Mouse (Mus musculus) T-helper 1 cell (primary cell): ENCODE measurements around the gene Gpd2.

Source experiments
- in situ Hi-C: fragments of 300-600 bp; cut with MboI, MseI; formaldehyde crosslinking; loops from one replicate; pipeline ENCODE4 v1.15.1; 2025; ENCODE audit warnings: high pct_unique_total_duplicates

Gpd2 gene

DNA sequence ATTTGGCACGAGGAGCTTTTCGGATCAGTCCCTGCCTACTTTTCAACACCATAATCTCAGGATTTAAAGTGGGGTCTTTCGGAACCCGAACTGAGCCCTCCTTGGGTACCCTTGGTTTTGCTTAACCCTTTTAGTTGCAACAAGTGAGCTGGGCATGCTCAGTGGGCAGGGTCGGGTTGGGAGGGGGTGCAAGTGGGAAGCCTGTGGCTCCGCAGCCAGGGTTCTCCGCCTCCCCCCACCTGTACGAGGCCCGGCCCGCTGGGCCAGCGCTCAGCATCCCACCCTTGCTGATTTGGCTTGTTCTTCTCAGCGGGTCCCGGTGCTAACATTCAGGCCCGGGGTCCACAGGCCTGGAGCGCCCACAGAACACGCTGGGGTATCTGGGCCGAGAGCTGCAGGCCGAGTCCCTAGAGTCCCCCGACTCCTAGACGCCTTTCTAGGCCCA, at the start of gene Gpd2:
Gene Gpd2, plus strand, starts transcription at position 161 of the 445 bp plus-strand sequence.
- in situ Hi-C loops = loop anchor here (5.0 kb wide), 1 partner anchor 55 kb away; no protein-coding TSS in a partner anchor

- in situ Hi-C loops = no loop called here
Observed at GRCm38 (mm10) chr2:57188237-57188636, 49.2 kb upstream of the Gpd2 start.

DNA sequence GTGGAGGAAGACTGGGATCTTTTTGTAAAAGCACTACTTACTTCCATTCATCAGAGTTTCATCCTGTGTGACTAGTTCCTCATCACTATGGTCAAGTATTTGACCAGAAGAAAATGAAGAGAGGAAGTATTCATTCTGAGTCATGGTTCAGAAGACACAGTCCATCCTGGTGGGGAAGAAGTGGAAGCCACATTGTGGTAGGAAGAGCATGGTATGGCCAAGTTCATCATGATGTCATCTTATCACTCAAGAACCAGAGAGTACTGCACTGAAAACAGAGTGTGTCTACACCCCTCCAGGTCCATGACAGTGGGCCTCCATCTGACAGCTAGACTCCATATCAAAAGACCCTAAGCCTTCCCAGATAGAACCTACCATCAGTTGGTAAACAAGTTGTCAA, 46.6 kb upstream of the Gpd2 start:
- in situ Hi-C loops = no loop called here

- in situ Hi-C loops = no loop called here
Observed at GRCm38 (mm10) chr2:57199046-57199445, 38.4 kb upstream of the Gpd2 start.

DNA sequence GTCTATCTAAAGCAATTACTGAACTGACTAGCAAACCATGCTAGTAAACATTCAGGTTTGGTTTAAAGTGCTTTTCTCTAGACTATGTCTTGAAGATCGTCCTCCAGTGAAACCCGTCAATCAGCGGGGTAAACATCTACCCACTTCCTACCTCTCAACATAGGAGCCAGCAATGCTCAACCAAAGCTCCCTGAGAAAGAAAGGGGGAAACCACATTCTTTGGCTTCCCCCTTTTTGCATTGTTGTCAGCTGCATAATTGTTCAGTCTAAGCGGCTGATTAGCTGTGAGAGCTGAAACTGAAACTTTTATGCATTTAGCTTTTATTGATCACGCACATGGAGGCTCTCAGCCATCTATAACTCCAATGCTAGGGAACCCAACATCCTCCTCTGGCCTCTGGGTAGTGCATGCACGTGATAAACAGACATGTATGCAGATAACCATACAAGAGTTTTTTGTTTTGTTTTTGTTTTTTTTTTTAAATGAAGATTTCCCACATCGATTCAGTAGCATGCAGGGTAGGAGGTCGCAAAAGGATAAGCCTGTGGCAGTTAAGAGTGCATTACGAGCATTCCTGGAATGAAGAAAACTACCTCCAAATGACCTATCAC, 28.9 kb upstream of the Gpd2 start:
- in situ Hi-C loops = no loop called here

GRCm38 (mm10) chr2:57211049-57212001, 26.1 kb upstream of the Gpd2 start:
- in situ Hi-C loops = no loop called here

DNA sequence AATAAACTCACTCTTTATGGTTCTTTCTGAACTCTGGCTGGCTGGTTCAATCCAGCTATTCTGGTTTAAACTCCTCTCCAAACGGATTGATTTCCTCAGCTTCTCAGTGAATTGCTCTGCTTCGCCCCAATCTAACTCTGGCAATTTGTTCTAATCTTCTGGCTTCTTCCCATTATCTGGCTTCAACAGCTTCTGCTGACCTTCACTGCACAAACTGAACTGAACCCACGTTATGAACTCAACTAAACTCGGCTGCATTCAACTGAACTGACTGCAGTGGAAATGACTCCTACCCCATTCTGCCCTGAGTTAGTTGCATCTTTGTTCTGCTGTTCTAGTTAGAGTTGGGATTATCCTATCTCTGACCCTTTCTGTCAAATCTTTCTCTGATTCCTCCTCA, 24.1 kb upstream of the Gpd2 start:
- in situ Hi-C loops = no loop called here

- in situ Hi-C loops = no loop called here
Observed at GRCm38 (mm10) chr2:57223288-57224026, 14.0 kb upstream of the Gpd2 start.

- in situ Hi-C loops = no loop called here
Observed at GRCm38 (mm10) chr2:57225236-57225635, 12.2 kb upstream of the Gpd2 start.

DNA sequence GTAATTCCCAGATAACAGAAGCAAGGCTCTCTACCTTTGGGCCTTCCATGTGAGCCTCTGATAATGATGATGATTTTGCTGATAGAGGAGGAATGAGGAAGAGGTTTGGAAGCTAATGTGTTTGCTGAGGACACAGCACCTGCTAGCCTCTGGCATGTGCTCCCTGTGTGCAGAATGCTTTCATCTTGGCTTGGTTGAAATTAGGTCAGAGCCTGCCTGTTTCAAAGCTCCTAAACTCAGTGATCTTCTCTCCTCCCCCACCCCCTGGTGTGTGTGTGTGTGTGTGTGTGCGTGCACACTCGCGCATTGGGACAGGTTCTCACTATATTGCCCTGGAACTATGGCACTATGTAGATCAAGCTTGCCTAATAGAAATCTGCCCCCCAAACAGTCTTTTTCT, 10.0 kb upstream of the Gpd2 start:
- in situ Hi-C loops = no loop called here

DNA sequence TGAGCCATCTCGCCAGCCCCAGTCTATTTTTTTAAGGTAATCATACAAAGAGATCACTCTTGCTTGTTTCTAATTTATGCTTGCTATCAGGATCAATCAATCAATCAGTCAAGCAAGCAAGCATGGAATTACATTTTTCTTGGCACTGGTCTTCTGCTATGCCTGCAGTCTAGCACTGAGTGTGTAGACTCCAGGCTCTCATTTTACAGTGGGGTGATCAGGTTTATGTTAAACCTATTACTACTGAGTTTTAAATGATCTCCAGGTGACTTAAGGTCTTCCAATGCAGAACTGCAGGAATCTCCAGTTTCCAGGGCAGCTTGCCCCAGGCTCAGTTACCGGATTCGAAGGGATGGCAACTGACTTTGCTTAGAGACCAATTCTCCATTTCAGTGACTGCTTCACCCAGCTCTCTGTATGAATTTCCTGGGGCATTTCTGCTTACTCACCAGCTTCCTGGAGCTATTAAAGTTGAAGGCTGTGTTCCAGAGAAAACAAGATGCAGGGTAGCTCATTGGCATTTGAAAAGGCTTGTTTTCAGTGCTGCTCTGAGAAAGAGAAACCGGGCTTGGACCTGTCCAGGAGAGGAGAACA, 7.7 kb upstream of the Gpd2 start:
- in situ Hi-C loops = no loop called here

GRCm38 (mm10) chr2:57231432-57231831, 6.0 kb upstream of the Gpd2 start:
- in situ Hi-C loops = no loop called here

- in situ Hi-C loops = no loop called here
Observed at GRCm38 (mm10) chr2:57232328-57232727, 5.1 kb upstream of the Gpd2 start.

DNA sequence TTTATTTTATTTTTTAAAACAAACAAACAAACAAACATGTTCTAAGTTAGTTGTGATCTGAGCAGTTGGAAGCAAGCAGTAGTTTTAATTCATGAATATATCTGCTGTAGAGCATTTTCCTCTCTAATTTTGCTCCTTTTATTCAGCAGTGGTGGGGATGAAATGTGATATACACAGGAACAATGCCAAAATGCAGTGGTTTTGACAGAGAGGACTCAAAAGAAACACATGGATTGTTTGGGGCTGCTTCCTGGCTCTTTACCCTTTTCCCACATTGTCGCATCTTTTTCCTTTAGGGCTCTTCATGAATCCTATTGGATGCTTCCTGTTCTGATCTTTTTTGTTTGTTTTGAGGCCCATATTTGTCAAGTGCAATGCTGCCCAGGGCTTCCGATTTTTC, 1.2 kb upstream of the Gpd2 start:
- in situ Hi-C loops = loop anchor here (5.0 kb wide), 1 partner anchor 54 kb away; no protein-coding TSS in a partner anchor

GRCm38 (mm10) chr2:57237026-57237425, 409 bp upstream of the Gpd2 start:
- in situ Hi-C loops = loop anchor here (5.0 kb wide), 1 partner anchor 55 kb away; no protein-coding TSS in a partner anchor

GRCm38 (mm10) chr2:57237920-57238613, 632 bp downstream of the Gpd2 start:
- in situ Hi-C loops = loop anchor here (5.0 kb wide), 1 partner anchor 56 kb away; no protein-coding TSS in a partner anchor

DNA sequence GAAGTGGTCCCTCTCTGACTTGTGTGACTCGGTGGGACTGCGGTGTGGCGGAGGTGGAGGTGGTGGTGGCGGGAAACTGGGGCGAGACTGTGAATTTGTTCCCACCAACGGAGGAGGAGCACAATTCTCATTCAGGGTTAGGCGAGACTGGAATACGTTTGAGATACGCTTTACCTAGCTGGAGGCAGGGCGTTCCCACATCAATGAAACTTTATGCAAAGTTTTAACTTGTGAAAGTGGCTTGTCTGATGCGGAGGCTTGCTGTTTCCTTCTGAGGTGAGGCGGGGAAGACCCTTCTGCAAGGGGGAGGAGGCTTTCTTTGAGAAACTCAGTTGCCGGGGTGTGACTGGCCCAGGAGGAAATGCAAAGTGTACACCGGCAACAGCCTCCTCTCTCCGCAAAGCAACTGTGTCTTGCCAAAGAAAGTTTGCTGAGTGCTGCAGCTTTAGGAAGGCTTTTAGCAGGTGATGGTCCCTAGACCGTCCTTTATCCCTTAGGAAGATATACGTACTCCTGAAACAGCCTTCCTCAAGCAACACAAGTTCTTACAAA, 1.3 kb downstream of the Gpd2 start:
- in situ Hi-C loops = loop anchor here (5.0 kb wide), 1 partner anchor 56 kb away; no protein-coding TSS in a partner anchor

GRCm38 (mm10) chr2:57239356-57239755, 1.9 kb downstream of the Gpd2 start:
- in situ Hi-C loops = loop anchor here (5.0 kb wide), 1 partner anchor 57 kb away; no protein-coding TSS in a partner anchor

DNA sequence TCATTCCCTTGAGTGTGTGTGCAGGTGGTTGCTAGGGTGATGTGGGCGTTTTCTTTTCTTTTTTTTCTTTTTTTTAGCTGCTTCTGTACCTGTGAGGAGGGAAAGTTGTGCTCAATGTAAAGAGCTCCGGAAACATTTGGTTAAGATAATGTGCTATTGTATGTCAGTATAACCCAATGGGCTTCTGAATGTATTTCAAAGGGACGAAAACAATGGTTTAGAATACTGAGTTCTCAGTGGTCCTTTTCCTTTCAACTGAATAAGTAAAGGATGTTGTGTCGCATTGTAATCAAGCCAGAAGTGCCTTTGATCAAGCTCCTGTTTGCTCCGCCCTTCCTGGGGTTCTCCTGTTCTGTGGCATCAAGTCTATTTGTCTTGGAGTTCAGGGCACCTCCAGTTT, 6.6 kb downstream of the Gpd2 start:
- in situ Hi-C loops = loop anchor here (5.0 kb wide), 1 partner anchor 132 kb away; no protein-coding TSS in a partner anchor

DNA sequence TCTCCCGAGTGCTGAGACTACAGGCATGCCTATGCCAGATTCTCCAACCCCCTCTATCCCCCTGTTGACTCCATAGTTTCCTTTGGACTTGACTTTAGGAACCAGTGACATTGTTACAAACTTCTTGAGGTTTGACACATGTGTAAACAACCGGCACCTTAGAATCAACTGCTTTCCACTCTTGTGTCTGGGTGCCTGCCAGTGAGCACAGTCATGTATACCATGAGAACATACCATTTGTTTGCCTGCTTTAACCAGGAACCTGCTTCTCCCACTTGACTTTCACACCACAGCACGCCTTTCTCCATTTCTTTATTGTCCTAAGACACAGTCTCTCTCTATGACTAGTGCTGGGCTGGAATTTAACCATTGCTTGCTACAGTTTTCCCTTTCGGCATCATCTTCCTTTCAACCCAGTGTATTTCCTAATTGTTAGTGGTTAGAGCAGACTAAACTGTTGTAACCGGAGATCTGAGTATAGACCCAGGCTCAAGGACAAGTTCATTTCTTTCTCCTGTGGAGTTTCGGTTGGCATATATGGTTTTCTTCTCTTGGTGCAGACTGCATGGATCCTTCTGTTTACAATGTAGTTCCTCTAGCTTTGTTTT, 8.4 kb downstream of the Gpd2 start:
- in situ Hi-C loops = no loop called here
